Mouse (Mus musculus) heart, embryonic 16.5 days (tissue): ENCODE measurements around the gene Rem1. TPM values are rescaled to one million over a fixed set of nuclear protein-coding genes. Genes with fewer than 3 reads are reported as not detected.

ENCODE experiments used
- ATAC-seq: fragments of 200-750 bp; cut with Nextera tagmentation; replicated peaks from 2 replicates; pipeline ENCODE4 v1.8.0; 2017; ENCODE audit warnings: moderate number of reproducible peaks; ENCODE audit not compliant: insufficient read depth, low FRiP score; ENCODE audit errors: extremely low read depth
- H3K27ac ChIP-seq: fragments of 300-500 bp; sonication (generic); 2 replicates; pipeline ENCODE4 v1.5.1; 2014; ENCODE audit warnings: mild to moderate bottlenecking, low read length, control low read depth, moderate library complexity
- H3K27me3 ChIP-seq: fragments of 300-500 bp; sonication (generic); 2 replicates; pipeline ENCODE4 v1.6.1; 2014; ENCODE audit warnings: low read length, mixed read lengths; ENCODE audit not compliant: control insufficient read depth, insufficient read depth
- H3K36me3 ChIP-seq: fragments of 300-500 bp; sonication (generic); 2 replicates; pipeline ENCODE4 v1.6.1; 2014; ENCODE audit not compliant: control insufficient read depth, insufficient read depth
- H3K4me1 ChIP-seq: fragments of 300-500 bp; sonication (generic); 2 replicates; pipeline ENCODE4 v1.6.1; 2014; ENCODE audit warnings: low read length, mixed read lengths; ENCODE audit not compliant: control insufficient read depth, insufficient read depth
- H3K4me2 ChIP-seq: fragments of 300-500 bp; sonication (generic); 2 replicates; pipeline ENCODE4 v1.6.1; 2014; ENCODE audit warnings: low read depth, mild to moderate bottlenecking, control low read depth, low read length
- H3K4me3 ChIP-seq: fragments of 300-500 bp; sonication (generic); 2 replicates; pipeline ENCODE4 v1.5.1; 2014; ENCODE audit warnings: mild to moderate bottlenecking, control low read depth, low read length
- H3K9ac ChIP-seq: fragments of 300-500 bp; sonication (generic); 2 replicates; pipeline ENCODE4 v1.6.1; 2014; ENCODE audit warnings: low read length, control low read depth
- H3K9me3 ChIP-seq: fragments of 300-500 bp; sonication (generic); replicated peaks from 2 replicates; pipeline ENCODE4 v1.6.1; 2016; ENCODE audit warnings: low read length; ENCODE audit not compliant: control insufficient read depth
- WGBS: fragments of 180-500 bp; shearing (Covaris S2); extraction: QIAGEN DNeasy Blood & Tissue Kit; methylation state at CpG from one replicate; pipeline ENCODE4 v1.1.7; 2014; 5-methylcytosine and 5-hydroxymethylcytosine counted together
- polyA plus RNA-seq: library from polyadenylated mRNA; unstranded; fragments of >200 nt; fragmentation: Nextera tagmentation; extraction: Ambion mirVana; gene quantifications from 2 replicates; pipeline ENCODE4 v1.2.1, GENCODE M21; 2015

Gene Rem1
- polyA plus RNA-seq, 1 experiment from 2014 or later, result 12.8 TPM

DNA sequence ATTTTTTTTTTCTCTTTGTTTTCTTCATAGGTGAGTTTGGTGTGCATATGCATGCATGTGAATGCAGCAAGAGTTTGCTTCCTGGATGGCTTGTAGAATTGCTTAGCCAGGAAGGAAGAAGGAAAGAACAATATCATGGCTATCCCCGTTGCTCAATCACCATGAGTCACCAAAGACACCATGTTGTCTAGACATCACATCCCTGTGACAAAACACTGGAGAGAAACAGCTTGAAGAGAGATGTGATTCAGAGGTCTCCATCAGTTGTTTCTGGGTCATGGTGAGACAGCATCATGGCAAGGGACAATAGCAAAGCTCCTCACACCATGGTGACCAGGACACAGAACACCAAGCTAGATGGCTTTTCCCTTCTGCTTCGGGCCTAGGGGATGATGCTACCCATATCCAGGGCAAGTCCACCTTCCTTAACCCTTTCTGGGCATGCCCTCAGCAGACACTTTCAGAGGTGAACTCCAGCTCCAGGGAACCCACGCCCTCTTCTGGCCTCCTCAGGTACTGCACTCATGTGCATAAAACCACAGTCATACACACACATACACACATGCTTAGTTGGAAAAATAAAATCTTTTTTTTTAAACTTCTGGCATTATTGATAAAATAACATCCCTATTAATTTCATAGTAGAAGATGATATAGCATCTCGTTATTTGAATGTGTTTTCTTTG lies 25.3 kb upstream of the Rem1 start:
- Histone ChIP-seq H3K36me3 (no peaks in the 10 kb centered on the region), H3K9ac (no peak overlapping the region), H3K27me3 (no peaks in the 10 kb centered on the region), H3K4me2 (no peak overlapping the region), H3K9me3 (no peaks in the 10 kb centered on the region), H3K27ac (no peak overlapping the region), H3K4me3 (no peak overlapping the region), H3K4me1 (no peaks in the 10 kb centered on the region)
- ATAC-seq, result no peak
- WGBS, result 64% methylated on average over 4 of the region's 4 CpGs

DNA sequence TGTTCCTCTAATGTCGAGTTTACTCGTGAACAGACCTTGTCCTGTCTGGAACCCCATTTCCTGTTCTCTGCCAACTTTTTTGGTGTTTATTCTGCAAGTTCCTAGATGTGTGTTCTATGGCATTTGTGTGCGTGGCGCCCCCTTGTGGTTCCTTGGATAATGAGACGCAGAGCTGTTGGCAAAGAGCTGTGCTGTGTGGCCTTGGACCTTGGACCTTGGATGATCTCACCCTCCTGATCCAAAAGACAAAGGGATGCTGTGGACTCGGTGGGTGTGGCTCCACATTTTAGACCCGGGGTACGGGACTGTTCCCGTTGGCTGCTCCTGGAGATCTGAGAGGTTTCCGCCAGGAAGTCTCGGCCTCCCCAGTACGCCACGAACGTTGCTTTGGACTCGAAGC lies 22.7 kb upstream of the Rem1 start, which contains the start of gene Defb36:
Gene Defb36, plus strand, starts transcription at position 271 of the 400 bp plus-strand sequence.
- Histone ChIP-seq H3K4me3 (no peak within 1 kb of the TSS), H3K27me3 (no peaks in the 10 kb centered on the region), H3K9me3 (no peaks in the 10 kb centered on the region), H3K27ac (no peak within 1 kb of the TSS), H3K36me3 (no peaks in the 10 kb centered on the region), H3K4me2 (no peak within 1 kb of the TSS), H3K4me1 (no peaks in the 10 kb centered on the region), H3K9ac (no peak within 1 kb of the TSS)
- no peak for ATAC-seq
- 79% methylated on average over 15 of the region's 15 CpGs for WGBS

DNA sequence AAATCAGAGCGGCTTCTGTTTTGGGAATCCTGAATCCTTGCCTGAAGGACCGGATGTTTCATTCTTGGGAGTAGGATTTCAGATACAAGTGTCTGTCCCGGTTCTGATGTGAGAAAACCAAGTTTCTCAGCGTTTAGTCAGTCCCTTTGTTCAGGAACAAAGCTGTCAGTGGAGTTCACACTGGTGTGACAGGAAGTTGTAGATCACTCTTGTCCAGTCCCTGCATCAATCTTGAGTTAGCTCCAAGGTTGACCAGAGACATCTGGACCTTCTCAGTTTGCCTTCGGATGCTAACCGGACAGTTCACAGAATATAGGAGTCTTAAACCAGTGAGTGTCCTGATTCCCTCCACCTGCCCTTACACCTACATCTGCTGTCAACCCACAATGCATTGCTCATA lies 19.0 kb upstream of the Rem1 start:
- no peaks in the 10 kb centered on the region for H3K4me1 ChIP-seq
- WGBS, result 48% methylated on average over 6 of the region's 6 CpGs
- no peak overlapping the region for H3K4me2 ChIP-seq
- no peaks in the 10 kb centered on the region for H3K27me3 ChIP-seq
- no peak overlapping the region for H3K27ac ChIP-seq
- no peak for ATAC-seq
- H3K9me3 ChIP-seq, result no peaks in the 10 kb centered on the region
- H3K9ac ChIP-seq, result no peak overlapping the region
- no peaks in the 10 kb centered on the region for H3K36me3 ChIP-seq
- H3K4me3 ChIP-seq, result no peak overlapping the region

DNA sequence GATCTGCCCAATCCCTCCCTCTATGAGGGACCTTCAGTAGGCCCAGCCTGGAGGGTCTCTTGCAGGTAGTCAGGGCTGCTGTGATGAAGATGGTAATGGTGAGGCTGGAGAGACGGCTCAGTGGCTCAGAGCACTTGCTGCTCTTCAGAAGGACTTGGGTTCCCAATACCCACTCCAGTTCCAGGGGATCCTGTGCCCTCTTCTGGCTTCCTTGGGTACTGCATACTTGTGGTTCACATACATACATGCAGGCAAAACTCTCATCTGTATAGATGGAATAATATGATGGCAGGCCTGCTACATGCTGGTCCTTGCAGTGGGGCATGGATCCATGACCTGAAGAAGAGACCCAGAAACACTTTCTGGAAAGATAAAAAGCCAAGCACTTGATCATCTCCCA lies 18.0 kb upstream of the Rem1 start:
- no peak overlapping the region for H3K9ac ChIP-seq
- ATAC-seq, result no peak
- H3K36me3 ChIP-seq, result no peaks in the 10 kb centered on the region
- H3K4me2 ChIP-seq, result no peak overlapping the region
- no peak overlapping the region for H3K27ac ChIP-seq
- H3K4me3 ChIP-seq, result no peak overlapping the region
- no peaks in the 10 kb centered on the region for H3K27me3 ChIP-seq
- H3K9me3 ChIP-seq, result no peaks in the 10 kb centered on the region
- no peaks in the 10 kb centered on the region for H3K4me1 ChIP-seq
- WGBS, result 89% methylated on average over 1 of the region's 1 CpGs

DNA sequence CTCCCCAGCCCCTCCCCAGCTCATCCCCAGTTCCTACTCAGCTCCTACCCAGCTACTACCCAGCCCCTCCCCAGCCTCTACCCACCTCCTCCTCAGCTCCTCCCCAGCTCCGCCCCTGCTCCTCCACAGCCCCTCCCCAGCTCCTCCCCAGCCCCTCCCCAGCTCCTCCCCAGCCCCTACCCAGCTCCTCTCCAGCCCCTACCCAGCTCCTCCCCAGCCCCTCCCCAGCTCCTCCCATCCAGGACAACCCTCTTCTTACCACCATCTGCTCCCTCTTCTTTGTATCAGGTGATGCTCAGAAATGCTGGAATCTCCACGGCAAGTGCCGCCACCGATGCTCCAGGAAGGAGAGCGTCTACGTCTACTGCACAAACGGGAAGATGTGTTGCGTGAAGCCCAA lies 14.6 kb upstream of the Rem1 start:
- no peak for ATAC-seq
- Histone ChIP-seq H3K36me3 (no peaks in the 10 kb centered on the region), H3K4me1 (no peaks in the 10 kb centered on the region), H3K4me3 (no peak overlapping the region), H3K4me2 (no peak overlapping the region), H3K9ac (no peak overlapping the region), H3K9me3 (no peaks in the 10 kb centered on the region), H3K27me3 (no peaks in the 10 kb centered on the region), H3K27ac (no peak overlapping the region)
- WGBS, result 31% methylated on average over 8 of the region's 8 CpGs

DNA sequence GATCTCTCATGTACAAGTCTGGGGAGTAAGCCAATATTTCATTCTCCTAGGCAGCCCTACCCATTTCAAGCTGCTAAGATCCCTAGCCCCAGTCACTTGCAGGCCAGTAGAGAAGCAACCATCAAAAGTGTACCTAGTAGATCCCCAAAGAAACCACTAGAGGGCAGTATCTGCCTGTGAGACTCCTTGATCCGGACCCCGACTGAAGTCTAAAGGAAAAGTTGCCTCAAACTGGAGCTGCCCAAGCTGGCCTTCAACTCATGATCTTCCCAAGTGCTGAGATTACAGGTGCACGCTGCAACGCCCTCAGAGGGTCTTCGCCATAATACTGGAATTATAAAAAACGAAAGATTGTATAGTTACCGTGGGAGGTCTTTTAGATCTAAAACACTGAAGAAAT lies 11.2 kb upstream of the Rem1 start:
- H3K36me3 ChIP-seq, result no peaks in the 10 kb centered on the region
- no peak overlapping the region for H3K9ac ChIP-seq
- 13% methylated on average over 7 of the region's 7 CpGs for WGBS
- no peak overlapping the region for H3K4me3 ChIP-seq
- H3K27me3 ChIP-seq, result no peaks in the 10 kb centered on the region
- no peaks in the 10 kb centered on the region for H3K9me3 ChIP-seq
- no peaks in the 10 kb centered on the region for H3K4me1 ChIP-seq
- no peak overlapping the region for H3K4me2 ChIP-seq
- no peak overlapping the region for H3K27ac ChIP-seq
- ATAC-seq, result peak; percentile 63; the same call in 1 of the 2 replicates

DNA sequence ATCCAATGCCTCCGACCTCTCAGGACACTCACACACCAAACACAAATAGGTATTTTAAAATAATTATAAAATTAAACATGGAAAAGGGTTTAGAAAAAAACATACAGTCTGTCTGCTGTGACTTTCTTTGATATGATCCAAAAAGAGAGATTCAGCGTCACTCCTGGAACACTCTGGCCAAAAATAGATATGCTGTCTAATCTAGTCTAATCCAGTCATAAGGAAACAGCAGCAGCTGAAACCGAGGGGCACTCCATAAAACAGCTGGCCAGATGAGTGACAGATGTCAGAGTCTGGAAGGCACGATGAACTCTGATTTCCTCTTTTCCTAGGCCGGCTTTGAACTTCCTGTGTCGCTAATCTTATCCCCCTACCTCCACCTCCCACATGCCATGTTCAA lies 10.3 kb upstream of the Rem1 start:
- Histone ChIP-seq H3K4me1 (no peaks in the 10 kb centered on the region), H3K9me3 (no peaks in the 10 kb centered on the region), H3K4me3 (no peak overlapping the region), H3K9ac (no peak overlapping the region), H3K4me2 (no peak overlapping the region), H3K27me3 (no peaks in the 10 kb centered on the region), H3K36me3 (no peaks in the 10 kb centered on the region), H3K27ac (no peak overlapping the region)
- ATAC-seq, result no peak
- WGBS, result 44% methylated on average over 6 of the region's 6 CpGs

DNA sequence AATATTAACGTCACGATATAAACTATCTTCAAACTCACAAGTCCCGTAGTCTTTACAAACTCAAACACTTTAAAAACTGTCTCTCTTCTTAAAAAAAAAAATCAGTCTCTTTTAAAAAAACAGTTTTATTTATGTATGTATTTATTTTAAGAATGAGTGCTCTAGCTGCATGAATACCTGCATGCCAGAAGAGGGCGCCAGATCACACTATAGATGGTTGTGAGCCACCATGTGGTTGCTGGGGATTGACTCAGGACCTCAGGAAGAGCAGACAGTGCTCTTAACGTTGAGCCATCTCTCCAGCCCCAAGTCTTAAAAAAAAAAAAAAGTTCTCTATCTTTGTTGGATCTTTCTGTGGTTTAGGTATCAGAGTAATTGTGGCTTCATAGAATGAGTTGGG lies 9.4 kb upstream of the Rem1 start:
- H3K4me1 ChIP-seq, result no peaks in the 10 kb centered on the region
- H3K27ac ChIP-seq, result no peak overlapping the region
- WGBS, result 56% methylated on average over 5 of the region's 5 CpGs
- H3K4me2 ChIP-seq, result no peak overlapping the region
- no peak overlapping the region for H3K4me3 ChIP-seq
- no peak for ATAC-seq
- no peaks in the 10 kb centered on the region for H3K36me3 ChIP-seq
- H3K27me3 ChIP-seq, result no peaks in the 10 kb centered on the region
- H3K9me3 ChIP-seq, result no peaks in the 10 kb centered on the region
- no peak overlapping the region for H3K9ac ChIP-seq

DNA sequence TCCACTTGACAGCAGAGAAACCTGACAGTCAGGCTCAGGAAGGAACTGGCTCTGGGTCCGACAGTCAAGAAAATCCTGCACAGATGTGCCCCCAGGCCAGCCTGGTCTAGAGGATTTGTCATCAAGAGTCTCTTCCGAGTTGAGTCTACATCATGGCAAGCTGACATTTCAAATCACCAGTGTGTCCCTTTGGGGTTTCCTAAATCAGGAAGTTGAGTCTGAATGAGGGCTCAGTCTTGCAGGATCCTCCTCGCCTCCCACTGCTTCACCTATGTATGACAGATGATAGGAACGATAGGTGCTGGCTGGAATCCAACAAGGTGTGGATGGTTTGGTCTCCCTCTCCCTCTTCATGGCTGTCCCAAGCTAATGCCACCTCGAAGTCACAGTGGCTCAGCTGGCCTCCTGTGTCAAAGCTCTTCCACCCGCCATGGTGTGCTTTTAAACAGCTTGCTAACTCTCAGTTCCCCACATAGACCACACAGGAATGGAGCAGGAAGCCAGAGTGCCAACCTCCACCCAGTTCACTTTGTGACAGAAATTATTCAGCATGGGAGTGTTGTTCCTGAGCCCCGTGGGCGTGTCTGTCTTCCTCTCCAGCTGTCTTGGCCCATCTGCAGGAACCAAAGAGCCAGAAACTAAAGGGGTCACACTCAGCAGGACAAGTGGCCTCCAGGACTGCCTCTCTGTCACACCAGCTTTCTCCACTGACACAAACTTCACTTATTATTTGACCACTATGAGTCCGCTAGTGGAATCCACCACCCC lies 6.2 kb upstream of the Rem1 start:
- H3K27ac ChIP-seq, result no peak overlapping the region
- H3K27me3 ChIP-seq, result peaks cover under 1% of the 10 kb centered on the region; the same call in 1 of the 2 replicates
- no peak overlapping the region for H3K4me3 ChIP-seq
- H3K36me3 ChIP-seq, result no peaks in the 10 kb centered on the region
- H3K4me2 ChIP-seq, result no peak overlapping the region
- no peak for ATAC-seq
- WGBS, result 61% methylated on average over 9 of the region's 9 CpGs
- H3K4me1 ChIP-seq, result no peaks in the 10 kb centered on the region
- no peaks in the 10 kb centered on the region for H3K9me3 ChIP-seq
- H3K9ac ChIP-seq, result no peak overlapping the region
